Mouse (Mus musculus): ENCODE data around the gene Kcnma1. TPM values are rescaled to one million over a fixed set of nuclear protein-coding genes. Genes with fewer than 3 reads are reported as not detected.

The Kcnma1 gene
- polyA plus RNA-seq, 1 experiment, result not detected

DNA sequence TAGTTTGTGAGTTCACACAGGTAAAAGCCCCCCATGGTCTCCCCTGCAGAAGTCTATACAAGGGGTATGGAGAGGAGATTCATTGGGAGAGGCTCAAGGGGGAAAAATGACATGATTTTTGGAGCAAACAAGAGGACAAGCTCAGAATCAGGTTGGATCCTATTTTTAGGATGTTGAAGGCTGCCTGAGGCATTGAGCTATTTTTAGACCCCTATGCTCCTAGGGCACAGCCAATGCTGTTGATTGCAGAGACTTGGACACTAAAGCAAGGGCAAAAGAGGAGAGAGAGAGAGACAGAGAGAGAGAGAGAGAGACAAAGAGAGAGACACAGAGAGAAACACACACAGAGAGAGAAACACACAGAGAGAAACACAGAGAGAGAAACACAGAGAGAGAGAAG is 770.4 kb downstream of the Kcnma1 start:
- Histone ChIP-seq H3K27ac (replicated peaks; ENCODE audit: low read depth, low read length) (no peak overlapping the region; the same call in 1 of the 2 replicates), H3K4me1 (ENCODE audit: control insufficient read depth, insufficient read depth, insufficient read length, low read length) (no peaks in the 10 kb centered on the region), H3K4me3 (ENCODE audit: insufficient read depth, low read depth, low read length) (no peak overlapping the region)

Other genes starting within 250 kb of the Kcnma1 start
- gene Dlg5, start 231.4 kb upstream of the Kcnma1 start, polyA plus RNA-seq (2012; ENCODE audit: insufficient read depth, insufficient read length, missing spikeins), result 3.5 and 4.2 TPM in 2 replicates

Measured in brown adipose tissue, adult 24 weeks (tissue).